Mouse (Mus musculus) ovary, adult 18-20 months (tissue): Measurements from ENCODE around the gene 1700001C19Rik.

Experiments
- DNase-seq: peaks from one replicate; pipeline ENCODE4 v3.0.0; 2022; ENCODE audit warnings: low spot score, mixed read lengths

Gene 1700001C19Rik

GRCm38 (mm10) chr17:47462209-47462608 lies 25.0 kb upstream of the 1700001C19Rik start:
- DNase-seq, result no peak

GRCm38 (mm10) chr17:47461688-47462087 lies 24.5 kb upstream of the 1700001C19Rik start:
- DNase-seq, result no peak

DNA sequence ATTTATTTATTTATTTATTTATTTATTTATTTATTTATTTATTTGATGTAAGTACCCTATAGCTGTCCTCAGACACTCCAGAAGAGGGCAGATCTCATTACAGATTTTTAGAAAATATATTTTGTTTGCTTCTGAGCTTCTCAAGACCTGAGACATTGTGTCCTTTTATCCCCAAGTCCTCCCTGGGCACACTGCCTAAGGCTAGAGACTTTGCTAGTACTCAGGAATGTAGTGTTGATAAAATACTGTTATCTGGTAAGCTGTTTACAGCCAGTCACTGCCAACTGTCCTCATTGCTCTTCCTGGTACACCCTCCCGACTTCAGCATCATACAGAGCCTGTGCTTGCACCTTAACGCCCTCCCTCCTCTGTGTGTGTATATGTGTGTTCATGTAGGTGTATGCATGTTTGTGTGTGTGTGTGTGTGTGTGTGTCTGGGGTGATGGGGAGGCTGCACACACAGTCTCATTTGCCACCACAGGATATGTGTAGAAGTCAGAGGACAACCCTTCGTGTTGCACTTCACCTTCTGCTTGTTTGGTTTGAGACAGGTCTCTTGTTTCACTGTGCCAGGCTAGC lies 22.3 kb upstream of the 1700001C19Rik start:
- DNase-seq, result no peak

DNA sequence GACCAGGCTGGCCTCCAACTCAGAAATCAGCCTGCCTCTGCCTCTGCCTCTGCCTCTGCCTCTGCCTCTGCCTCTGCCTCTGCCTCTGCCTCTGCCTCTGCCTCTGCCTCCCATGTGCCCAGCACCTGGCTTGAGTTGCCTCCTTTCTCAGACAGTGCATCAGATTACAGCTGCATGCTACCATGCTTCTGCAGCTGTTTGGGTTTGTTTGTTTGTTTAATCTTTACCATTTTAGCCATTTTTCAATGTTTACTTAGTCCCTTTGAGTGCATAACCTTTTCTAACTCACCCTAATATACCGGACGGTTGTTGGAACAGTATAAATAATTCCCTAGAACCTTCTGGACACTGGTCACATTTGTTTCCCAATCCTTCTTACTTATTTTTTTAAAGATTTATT lies 21.8 kb upstream of the 1700001C19Rik start:
- DNase-seq, result no peak

DNA sequence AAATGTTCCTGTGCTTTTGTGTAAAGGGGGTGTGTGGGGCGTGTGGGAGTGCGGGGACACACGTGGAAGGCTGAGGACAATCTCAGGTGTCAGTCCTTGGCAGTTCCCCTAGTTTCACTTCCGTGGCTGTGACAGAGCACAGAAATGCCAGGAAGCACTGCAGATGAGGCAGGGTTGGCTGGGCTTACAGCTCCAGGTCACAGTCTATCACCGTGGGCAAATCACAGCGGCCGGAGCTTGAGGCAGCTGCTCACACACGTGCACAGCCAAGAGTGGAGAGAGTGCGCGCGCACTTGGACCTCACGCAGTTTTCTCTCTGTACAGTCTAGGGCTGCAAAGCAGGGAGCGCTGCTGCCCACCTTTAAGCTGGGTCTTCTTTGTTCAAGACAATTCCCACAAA lies 21.1 kb upstream of the 1700001C19Rik start:
- no peak for DNase-seq

DNA sequence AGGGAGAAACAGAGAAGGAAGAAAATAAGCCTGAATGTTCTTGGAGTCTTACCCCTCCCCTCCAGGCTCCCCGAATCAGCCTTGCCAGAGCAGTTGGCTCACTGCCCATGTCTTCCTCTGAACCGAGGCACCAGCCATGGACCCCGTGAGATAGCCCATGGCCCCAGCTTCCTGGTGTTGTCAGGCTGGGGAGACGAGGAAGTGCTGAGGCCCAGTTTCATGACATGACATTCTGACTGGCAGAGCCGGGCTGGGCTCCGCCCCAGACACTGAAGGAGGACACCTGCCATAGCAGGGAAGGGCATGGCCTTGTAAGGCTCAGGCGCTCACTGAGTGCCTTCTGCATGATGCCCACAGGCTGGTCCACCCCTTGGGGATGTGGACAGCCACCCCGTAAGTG lies 17.5 kb upstream of the 1700001C19Rik start:
- DNase-seq, result no peak

- no peak for DNase-seq
Measured at GRCm38 (mm10) chr17:47452886-47453285, 15.7 kb upstream of the 1700001C19Rik start.

DNA sequence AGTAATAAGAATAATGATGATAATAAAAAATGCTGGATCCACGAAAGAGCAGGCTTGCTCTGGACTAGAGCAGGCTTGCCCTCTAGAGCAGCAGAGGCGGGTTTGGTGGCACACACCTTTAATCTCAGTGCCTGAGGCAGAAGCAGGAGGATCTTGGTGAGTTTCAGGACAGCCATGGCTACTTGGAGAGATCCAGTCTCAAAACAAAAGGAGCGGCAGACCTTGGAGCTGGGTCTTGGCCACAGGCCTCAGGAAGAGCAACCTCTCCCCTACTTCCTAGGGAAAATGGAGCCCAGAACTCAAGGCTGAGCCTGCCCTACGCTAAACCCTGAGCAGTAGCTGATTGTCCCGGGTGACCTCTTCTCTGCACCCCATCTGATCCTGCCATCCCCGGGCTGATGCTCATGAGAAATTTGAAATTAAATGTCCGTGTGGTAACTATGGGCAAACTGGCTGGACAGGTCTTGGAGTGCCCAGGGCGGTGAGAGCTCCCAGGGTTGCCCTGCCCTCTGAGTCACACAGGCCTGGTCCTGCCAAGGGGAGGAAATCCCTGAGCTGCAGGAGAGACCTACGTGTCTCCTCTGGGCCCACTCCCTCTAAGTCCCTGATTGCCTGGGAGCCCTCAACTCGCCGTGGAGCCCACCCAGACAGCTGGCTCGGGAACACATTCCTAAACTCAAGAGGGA lies 13.8 kb upstream of the 1700001C19Rik start:
- no peak for DNase-seq

- DNase-seq, result no peak
Measured at GRCm38 (mm10) chr17:47450239-47450638, 13.1 kb upstream of the 1700001C19Rik start.

DNA sequence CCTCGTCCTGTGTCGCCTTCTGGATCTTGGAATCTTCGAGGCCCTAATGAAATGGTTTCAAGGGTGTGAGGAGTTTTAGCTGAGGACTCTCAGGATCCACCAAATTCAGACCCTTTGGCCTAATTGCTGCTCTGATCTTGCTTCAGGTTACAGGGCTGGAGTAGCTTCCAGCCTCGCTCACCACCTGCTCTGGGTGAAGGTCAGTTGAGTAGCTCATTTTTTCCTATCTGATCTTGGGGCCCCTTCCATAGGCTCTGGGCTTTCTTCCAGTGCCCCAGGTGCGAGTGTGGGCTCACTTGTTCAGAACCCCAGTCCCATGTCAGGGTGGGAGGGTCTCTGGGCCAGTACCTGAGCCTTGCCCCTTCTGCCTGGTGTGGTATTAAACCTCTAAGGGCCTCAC lies 12.3 kb upstream of the 1700001C19Rik start:
- no peak for DNase-seq

DNA sequence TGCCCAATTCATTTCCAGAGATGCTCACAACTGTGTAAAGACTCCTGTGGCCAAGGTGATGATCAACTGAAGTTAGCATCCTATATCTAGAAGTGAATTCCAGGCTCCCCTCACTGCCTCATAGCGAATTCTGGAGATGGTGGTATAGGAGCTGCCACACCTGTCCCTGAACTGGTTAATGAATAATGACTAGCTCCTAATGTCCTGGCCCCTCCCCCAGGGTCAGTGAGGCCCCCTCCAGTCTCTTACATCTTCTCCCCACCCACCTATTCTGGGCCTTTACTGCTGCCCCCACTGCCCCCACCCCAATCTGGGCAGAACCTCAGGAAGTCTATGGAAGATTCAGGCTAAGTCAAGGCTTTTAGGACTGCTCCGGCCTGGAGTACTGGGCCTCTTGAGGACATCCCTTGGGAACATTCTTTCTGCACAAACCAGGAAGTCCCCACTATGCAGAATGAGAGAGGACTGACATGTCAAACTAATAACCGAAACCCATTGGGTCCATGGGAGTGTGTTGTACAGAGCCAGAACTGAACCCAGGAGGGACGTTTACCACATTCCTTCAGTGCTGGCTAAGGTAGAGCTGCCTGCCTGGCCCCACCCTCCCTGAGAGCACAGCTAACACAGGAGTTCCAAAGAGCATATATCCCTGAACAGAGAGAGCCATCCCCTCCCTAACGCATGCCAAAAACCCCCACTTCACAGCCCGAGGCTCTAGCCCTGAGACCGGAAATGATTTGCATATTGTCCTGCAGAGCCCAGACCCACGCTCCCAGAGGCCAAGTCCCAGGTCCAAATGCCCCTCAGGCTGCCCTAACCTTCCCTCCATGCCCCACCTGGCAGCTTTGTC lies 11.6 kb upstream of the 1700001C19Rik start:
- no peak for DNase-seq

GRCm38 (mm10) chr17:47446561-47446960 lies 9.4 kb upstream of the 1700001C19Rik start:
- no peak for DNase-seq

DNA sequence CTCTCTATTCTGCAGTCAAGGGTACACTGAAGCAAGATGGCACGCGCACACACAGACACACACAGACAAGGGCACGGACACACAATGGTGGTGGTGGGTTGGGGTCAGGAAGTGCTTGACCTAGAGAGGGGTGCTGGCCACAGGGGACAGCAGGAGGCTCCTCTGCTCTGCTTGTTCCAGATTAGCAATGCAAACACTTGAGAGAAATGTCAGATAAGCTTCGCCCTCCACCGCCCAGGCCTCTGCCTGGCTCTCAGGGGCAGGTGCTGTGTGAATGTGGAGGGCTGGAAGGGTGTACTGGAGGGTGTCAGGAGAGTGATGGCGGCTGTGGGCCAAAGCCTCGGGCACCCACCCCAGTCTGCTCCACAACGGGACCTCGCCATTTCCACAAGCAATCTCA lies 8.8 kb upstream of the 1700001C19Rik start:
- DNase-seq, result no peak

DNA sequence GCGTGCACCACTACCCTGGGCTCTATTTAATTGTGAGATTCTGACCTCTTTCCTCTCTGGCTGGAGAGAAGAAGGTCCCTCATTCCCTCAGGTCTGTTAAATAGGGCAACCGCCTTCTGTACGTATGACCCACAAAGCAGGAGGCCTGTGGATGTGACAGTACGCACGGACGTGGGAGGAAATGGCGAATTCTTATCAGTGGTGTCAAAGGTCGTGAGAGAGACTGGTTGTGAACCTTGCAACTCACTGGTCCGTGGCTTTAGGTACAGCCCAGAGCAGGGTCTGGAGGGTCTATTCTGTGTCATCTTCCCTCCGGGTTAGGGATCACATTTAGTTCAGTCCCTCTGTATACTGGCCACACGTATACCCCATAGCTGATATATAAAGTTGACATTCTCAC lies 8.3 kb upstream of the 1700001C19Rik start:
- no peak for DNase-seq

- DNase-seq, result no peak
Measured at GRCm38 (mm10) chr17:47444113-47444512, 6.9 kb upstream of the 1700001C19Rik start.

- no peak for DNase-seq
Measured at GRCm38 (mm10) chr17:47442271-47442670, 5.1 kb upstream of the 1700001C19Rik start.

DNA sequence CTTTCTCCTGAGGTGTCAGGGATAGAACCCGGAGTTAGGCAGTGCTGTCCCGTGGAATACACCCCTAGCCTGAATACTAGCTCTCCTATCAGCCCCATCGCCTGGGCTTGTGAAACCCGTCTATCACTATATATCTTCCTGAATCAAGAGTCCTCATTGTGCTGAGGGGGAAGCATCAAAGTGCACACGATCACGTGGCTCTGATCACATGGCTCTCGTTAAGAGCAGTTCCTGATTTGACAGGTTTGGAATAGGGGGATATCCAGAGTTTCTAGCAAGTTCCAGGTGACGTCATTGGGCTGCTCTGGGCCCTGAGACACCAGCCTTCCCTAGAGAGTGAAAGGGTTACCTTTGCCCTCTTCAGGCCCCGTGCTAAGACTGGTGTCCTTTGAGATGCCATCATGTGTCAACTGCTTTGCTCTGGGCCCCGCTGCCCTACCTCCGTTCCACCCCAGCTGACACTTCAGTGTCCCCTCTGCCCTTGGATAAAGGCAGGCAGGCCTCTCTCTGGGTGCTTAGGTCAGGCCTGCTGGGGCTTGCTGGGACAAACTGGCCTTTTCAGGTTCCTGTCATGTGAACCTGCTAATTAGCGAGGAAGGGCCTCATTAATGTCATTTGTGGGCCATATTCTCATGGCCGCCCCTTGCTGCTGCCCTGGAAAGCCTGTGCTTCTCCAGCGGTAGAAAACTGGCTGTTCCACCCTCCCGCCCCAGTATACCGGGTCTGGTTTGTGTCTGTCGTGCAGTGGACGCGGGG lies 4.3 kb upstream of the 1700001C19Rik start:
- DNase-seq, result no peak

DNA sequence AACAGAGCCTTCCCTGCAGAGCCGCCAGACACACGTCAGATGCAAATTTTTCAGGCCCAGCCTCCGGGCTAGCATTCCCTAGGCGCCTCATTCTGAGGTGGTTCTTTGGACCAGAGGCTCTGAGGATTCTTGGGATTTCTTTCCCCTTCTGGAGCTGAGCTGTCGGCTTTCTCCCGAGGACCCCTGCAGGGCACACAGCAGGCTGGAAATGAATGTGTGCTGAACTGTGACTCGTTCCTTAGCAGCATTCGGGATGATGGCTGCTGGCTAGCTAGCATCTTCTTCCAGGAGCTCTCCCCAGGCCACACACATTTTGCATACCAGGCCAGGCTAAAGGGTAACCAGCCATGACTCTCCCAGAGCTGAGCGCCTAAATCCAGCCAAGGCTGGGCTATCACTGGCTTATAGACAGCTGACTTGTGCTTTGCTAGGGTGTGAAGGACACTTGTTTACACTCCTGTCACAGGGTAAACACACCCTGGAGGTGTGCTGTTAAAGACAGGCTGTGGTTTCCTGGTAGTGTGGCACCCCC lies 3.2 kb upstream of the 1700001C19Rik start:
- no peak for DNase-seq

- DNase-seq, result no peak
Measured at GRCm38 (mm10) chr17:47439396-47440028, 2.3 kb upstream of the 1700001C19Rik start.

- DNase-seq, result no peak
Measured at GRCm38 (mm10) chr17:47438611-47439010, 1.4 kb upstream of the 1700001C19Rik start.

- DNase-seq, result no peak
Measured at GRCm38 (mm10) chr17:47436156-47436906, 845 bp downstream of the 1700001C19Rik start, which contains the start of gene AI661453. Gene AI661453 (plus strand): TSS chr17:47436615.
